Mouse (Mus musculus): Measurements from ENCODE around the gene Svbp. TPM values are rescaled to one million over a fixed set of nuclear protein-coding genes. Genes with fewer than 3 reads are reported as not detected.

Gene Svbp
- total RNA-seq, 2 experiments from 2014 or later: 24.7 to 26.0 TPM

- DNase-seq: no peak
- intact Hi-C loops (cut with DNase I; ENCODE audit: low total_unique reads): no loop called here
These were observed 6.9 kb upstream of the Svbp start for GRCm38 (mm10) chr4:119188060-119188785.

- no peak for DNase-seq
- intact Hi-C loops (cut with DNase I; ENCODE audit: low total_unique reads): no loop called here
These were observed 5.7 kb upstream of the Svbp start for GRCm38 (mm10) chr4:119189392-119189791.

- no peak for DNase-seq
- intact Hi-C loops (cut with DNase I; ENCODE audit: low total_unique reads): no loop called here
These were observed 5.2 kb upstream of the Svbp start, which contains the start of gene Ermap for GRCm38 (mm10) chr4:119189864-119190263. Ermap (minus strand) TSS chr4:119190011.

- no peak for DNase-seq
- intact Hi-C loops (cut with DNase I; ENCODE audit: low total_unique reads): no loop called here
These were observed 4.5 kb upstream of the Svbp start for GRCm38 (mm10) chr4:119190618-119191017.

GRCm38 (mm10) chr4:119191273-119191672, 3.8 kb upstream of the Svbp start:
- no peak for DNase-seq
- intact Hi-C loops (cut with DNase I; ENCODE audit: low total_unique reads): no loop called here

- intact Hi-C loops (cut with DNase I; ENCODE audit: low total_unique reads): no loop called here
- no peak for DNase-seq
These were observed 2.3 kb upstream of the Svbp start for GRCm38 (mm10) chr4:119192757-119193156.

GRCm38 (mm10) chr4:119195582-119196320, 645 bp downstream of the Svbp start:
- intact Hi-C loops (cut with DNase I; ENCODE audit: low total_unique reads): no loop called here

GRCm38 (mm10) chr4:119198105-119198504, 3.0 kb downstream of the Svbp start:
- DNase-seq: no peak
- intact Hi-C loops (cut with DNase I; ENCODE audit: low total_unique reads): no loop called here

More at GRCm38 (mm10) chr4:119195582-119196320, 645 bp downstream of the Svbp start:
- DNase-seq: no peak

- intact Hi-C loops (cut with DNase I; ENCODE audit: low total_unique reads): loop anchor here (5.0 to 10.0 kb wide), 2 partner anchors 37 to 200 kb away; no protein-coding TSS in a partner anchor
- DNase-seq: peak; percentile 54
These were observed 9.6 kb downstream of the Svbp start for GRCm38 (mm10) chr4:119204672-119205071.

- DNase-seq: no peak
- intact Hi-C loops (cut with DNase I; ENCODE audit: low total_unique reads): no loop called here
These were observed 21.6 kb downstream of the Svbp start for GRCm38 (mm10) chr4:119216667-119217066.

- intact Hi-C loops (cut with DNase I; ENCODE audit: low total_unique reads): no loop called here
- no peak for DNase-seq
These were observed 23.1 kb downstream of the Svbp start, which contains the start of gene Tmem269 for GRCm38 (mm10) chr4:119218169-119218568. Tmem269 (minus strand) TSS chr4:119218217.

- intact Hi-C loops (cut with DNase I; ENCODE audit: low total_unique reads): no loop called here
- DNase-seq: no peak
These were observed 28.6 kb downstream of the Svbp start for GRCm38 (mm10) chr4:119223696-119224095.

GRCm38 (mm10) chr4:119224534-119224933, 29.4 kb downstream of the Svbp start:
- intact Hi-C loops (cut with DNase I; ENCODE audit: low total_unique reads): no loop called here
- no peak for DNase-seq

GRCm38 (mm10) chr4:119225719-119226118, 30.6 kb downstream of the Svbp start:
- DNase-seq: no peak
- intact Hi-C loops (cut with DNase I; ENCODE audit: low total_unique reads): no loop called here

GRCm38 (mm10) chr4:119226751-119227150, 31.6 kb downstream of the Svbp start:
- intact Hi-C loops (cut with DNase I; ENCODE audit: low total_unique reads): no loop called here
- no peak for DNase-seq

GRCm38 (mm10) chr4:119232410-119233255, 37.5 kb downstream of the Svbp start, which contains the start of the genes AU022252 and P3h1:
AU022252 (minus strand) TSS chr4:119232712.
P3h1 (plus strand) TSS chr4:119232915.
- DNase-seq: peak; percentile 99
- intact Hi-C loops (cut with DNase I; ENCODE audit: low total_unique reads): no loop called here

GRCm38 (mm10) chr4:119233256-119233901, 38.3 kb downstream of the Svbp start:
- DNase-seq: peak; percentile 49
- intact Hi-C loops (cut with DNase I; ENCODE audit: low total_unique reads): no loop called here

GRCm38 (mm10) chr4:119234348-119234747, 39.2 kb downstream of the Svbp start:
- intact Hi-C loops (cut with DNase I; ENCODE audit: low total_unique reads): no loop called here
- no peak for DNase-seq

GRCm38 (mm10) chr4:119238661-119239060, 43.6 kb downstream of the Svbp start:
- intact Hi-C loops (cut with DNase I; ENCODE audit: low total_unique reads): no loop called here
- DNase-seq: no peak

Measured in gastrocnemius, postnatal 14 days (tissue).